Mouse (Mus musculus) thymus, adult 2 months (tissue): ENCODE data around the gene Mief1. TPM values are rescaled to one million over a fixed set of nuclear protein-coding genes. Genes with fewer than 3 reads are reported as not detected.

ENCODE experiments used
- DNase-seq: peaks from one replicate; pipeline ENCODE4 v3.0.0; 2021
- H3K27ac ChIP-seq: fragments of 200-500 bp; 2 replicates; pipeline ENCODE4 v1.5.1; 2012; ENCODE audit warnings: low read length, control low read depth; ENCODE audit not compliant: control insufficient read depth, insufficient read depth
- H3K27me3 ChIP-seq: fragments of 200-500 bp; 2 replicates; pipeline ENCODE4 v1.6.1; 2012; ENCODE audit warnings: mild to moderate bottlenecking, low read length, moderate library complexity, mixed read lengths; ENCODE audit not compliant: control insufficient read depth, insufficient read depth
- H3K36me3 ChIP-seq: fragments of 200-500 bp; 2 replicates; pipeline ENCODE4 v1.6.1; 2012; ENCODE audit warnings: mild to moderate bottlenecking, low read length, moderate library complexity; ENCODE audit not compliant: control insufficient read depth, insufficient read depth
- H3K4me1 ChIP-seq: fragments of 200-500 bp; replicated peaks from 2 replicates; pipeline ENCODE4 v1.6.1; 2012; ENCODE audit warnings: low read length; ENCODE audit not compliant: control insufficient read depth, insufficient read depth
- H3K4me3 ChIP-seq: fragments of 200-500 bp; 2 replicates; pipeline ENCODE4 v1.5.1; 2012; ENCODE audit warnings: mild to moderate bottlenecking, low read length, control low read depth, moderate library complexity; ENCODE audit not compliant: control insufficient read depth, insufficient read depth
- CTCF ChIP-seq: fragments of 200-500 bp; IDR thresholded peaks from 2 replicates; pipeline ENCODE4 v1.5.1; 2012; ENCODE audit warnings: mild to moderate bottlenecking, control low read depth, low read length, moderate library complexity, borderline replicate concordance; ENCODE audit not compliant: control insufficient read depth, poor library complexity, insufficient read depth; ENCODE audit errors: extremely low read depth
- POLR2A ChIP-seq: fragments of 200-500 bp; IDR thresholded peaks from 2 replicates; pipeline ENCODE4 v1.6.1; 2012; ENCODE audit warnings: mild to moderate bottlenecking, low read length, control low read depth, moderate library complexity; ENCODE audit not compliant: control insufficient read depth, poor library complexity, insufficient read depth; ENCODE audit errors: extremely low read depth
- WGBS: fragments of 180-500 bp; shearing (Covaris S2); methylation state at CpG from one replicate; pipeline ENCODE4 v1.1.7; 2018; 5-methylcytosine and 5-hydroxymethylcytosine counted together
- polyA plus RNA-seq: library from polyadenylated mRNA; depleted of rRNA; stranded (reverse); fragments of >200 nt; gene quantifications from 2 replicates; pipeline ENCODE4 v1.2.3, GENCODE M21; 2012

Mief1 gene
- polyA plus RNA-seq, 1 experiment, result 32.7 TPM

DNA sequence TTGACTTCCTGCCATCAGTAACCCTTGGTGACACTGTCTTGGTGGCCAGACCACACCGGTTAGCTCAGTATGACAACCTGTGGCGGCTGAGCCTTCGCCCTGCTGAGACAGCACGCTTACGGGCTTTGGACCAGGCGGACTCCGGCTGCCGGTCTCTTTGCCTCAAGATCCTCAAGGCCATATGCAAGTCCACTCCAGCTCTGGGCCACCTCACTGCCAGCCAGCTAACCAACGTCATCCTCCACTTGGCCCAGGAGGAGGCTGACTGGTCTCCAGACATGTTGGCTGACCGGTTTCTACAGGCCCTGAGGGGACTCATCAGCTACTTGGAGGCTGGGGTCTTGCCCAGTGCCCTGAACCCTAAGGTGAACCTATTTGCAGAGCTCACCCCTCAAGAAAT, 15.9 kb downstream of the Mief1 start:
- Histone ChIP-seq H3K36me3 (peaks cover 55% of the 10 kb centered on the region), H3K4me1 (peaks cover 5% of the 10 kb centered on the region), H3K27ac (no peak overlapping the region), H3K4me3 (no peak overlapping the region), H3K27me3 (no peaks in the 10 kb centered on the region)
- TF ChIP-seq POLR2A (no peak), CTCF (no peak)
- 98% methylated on average over 10 of the region's 10 CpGs for WGBS
- no peak for DNase-seq

DNA sequence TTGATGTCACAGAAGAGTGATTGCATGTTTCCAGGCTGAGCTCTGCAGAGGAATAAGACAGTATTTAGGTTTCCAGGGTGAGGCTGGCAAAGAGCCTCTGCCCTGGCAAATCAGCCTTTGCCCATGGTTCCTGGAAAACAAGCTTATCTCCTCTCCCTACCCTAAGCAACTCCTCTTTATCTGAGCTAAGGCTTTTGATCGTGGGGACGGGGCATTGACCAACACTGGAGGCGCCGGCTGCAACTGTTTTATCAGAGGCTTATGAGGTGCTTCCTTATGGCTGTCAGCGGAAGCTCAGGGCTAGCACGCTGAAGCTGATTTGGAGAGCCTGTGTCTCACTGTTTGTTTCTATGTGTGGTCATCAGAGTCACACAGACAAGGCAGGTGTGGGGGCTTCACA, 16.8 kb downstream of the Mief1 start:
- Histone ChIP-seq H3K27me3 (no peaks in the 10 kb centered on the region), H3K4me3 (no peak overlapping the region), H3K36me3 (peaks cover 51% of the 10 kb centered on the region), H3K4me1 (peaks cover 5% of the 10 kb centered on the region), H3K27ac (no peak overlapping the region)
- WGBS, result over 99% methylated on average over 6 of the region's 6 CpGs
- DNase-seq, result no peak
- TF ChIP-seq CTCF, result no peak
- TF ChIP-seq POLR2A, result no peak

DNA sequence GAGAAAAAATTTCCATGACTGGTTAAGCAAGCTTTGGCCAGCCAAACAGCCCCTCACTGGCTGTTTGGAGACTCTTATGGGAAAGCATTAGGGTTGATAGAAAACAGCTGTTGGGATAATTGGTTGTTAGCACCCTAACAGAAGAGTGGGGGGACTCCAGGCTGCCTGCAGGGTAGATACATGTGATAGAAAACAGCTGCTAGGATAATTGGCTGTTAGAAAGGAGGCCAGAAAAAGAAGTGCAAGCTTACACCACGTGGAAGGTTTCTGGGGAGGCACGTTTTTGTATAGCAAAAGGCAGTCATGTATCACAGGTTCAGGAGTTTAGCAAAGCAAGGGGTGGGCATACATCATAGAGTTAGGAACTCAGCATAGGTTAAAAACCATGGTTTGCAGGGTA, 19.7 kb downstream of the Mief1 start:
- Histone ChIP-seq H3K27ac (no peak overlapping the region), H3K4me3 (no peak overlapping the region), H3K4me1 (peaks cover 17% of the 10 kb centered on the region), H3K27me3 (no peaks in the 10 kb centered on the region), H3K36me3 (peaks cover 43% of the 10 kb centered on the region)
- DNase-seq, result no peak
- no peak for TF ChIP-seq POLR2A
- 90% methylated on average over 2 of the region's 2 CpGs for WGBS

DNA sequence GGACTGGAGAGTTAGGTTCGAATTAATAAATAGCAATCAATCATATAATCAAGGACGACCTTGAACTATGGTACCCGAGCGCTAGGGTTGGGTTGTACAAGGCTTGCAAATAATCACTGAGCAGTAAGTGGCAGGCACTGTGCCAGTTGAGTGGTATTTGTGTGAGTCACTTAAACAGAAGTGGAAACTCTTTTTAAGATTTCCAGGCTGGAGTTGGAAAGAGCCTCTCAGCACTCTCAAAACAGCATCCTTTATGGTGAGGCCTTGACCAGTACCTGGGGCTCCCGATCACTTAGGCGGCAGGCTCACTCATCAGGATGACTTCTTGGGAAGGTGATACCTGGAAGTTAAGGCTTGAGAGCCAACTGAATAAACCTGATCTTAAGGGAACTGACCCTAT, 20.4 kb downstream of the Mief1 start:
- TF ChIP-seq POLR2A (no peak), CTCF (no peak)
- H3K4me1 ChIP-seq, result peaks cover 17% of the 10 kb centered on the region
- H3K4me3 ChIP-seq, result peak overlapping the region; percentile 55
- no peaks in the 10 kb centered on the region for H3K27me3 ChIP-seq
- DNase-seq, result no peak
- H3K27ac ChIP-seq, result peak overlapping the region; percentile 74
- WGBS, result 80% methylated on average over 6 of the region's 6 CpGs
- peaks cover 36% of the 10 kb centered on the region for H3K36me3 ChIP-seq

DNA sequence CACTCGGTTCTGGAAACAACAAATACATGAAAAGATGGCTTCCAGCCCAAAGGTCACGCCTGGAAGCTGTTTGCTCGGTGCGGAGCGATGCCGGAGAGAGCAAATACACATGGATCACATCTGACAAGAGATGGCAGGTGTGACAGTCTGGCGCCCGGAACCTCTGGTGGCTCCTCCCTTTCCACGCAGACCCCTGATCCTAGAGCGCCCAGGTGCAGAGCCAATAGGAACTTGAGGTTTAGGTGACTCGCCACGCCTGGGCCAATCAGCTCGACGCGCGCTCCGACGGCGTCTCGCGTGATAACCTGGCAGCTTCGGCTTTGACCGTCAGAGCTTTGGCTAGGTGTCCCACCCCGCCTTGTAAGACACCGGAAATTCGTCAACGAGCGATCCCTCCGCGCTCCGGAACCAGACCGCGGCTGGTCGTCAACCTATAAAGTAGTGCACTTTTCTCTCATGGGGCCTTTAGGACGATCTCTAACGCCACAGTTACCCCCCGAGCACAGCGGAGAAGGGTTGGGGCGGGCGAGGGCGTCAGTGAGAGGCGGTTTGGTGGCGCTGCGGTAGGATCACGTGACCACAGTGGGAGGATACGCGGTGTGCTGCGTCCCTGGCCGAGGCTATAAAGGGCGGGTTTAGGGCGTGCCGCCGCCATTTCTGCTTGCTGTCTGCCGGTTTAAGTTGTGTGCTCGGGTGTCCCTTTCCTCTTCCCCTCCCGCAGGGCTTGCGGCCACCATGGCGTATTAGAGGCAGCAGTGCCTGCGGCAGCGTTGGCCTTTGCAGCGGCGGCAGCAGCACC, 21.2 kb downstream of the Mief1 start, which contains the start of gene Atf4:
Atf4 (plus strand) TSS at position 338 of the 799 bp plus-strand sequence.
- TF ChIP-seq CTCF, result 0 out of 2 replicates have a peak, but pooled peaks have one; percentile 34
- peak; percentile 97 for TF ChIP-seq POLR2A
- H3K27ac ChIP-seq, result peak within 1 kb of the TSS; percentile 83
- H3K27me3 ChIP-seq, result no peaks in the 10 kb centered on the region
- H3K36me3 ChIP-seq, result peaks cover 27% of the 10 kb centered on the region
- under 1% methylated on average over 62 of the region's 62 CpGs for WGBS
- peak; percentile 95 for DNase-seq
- peaks cover 17% of the 10 kb centered on the region for H3K4me1 ChIP-seq
- H3K4me3 ChIP-seq, result peak within 1 kb of the TSS; percentile 88

DNA sequence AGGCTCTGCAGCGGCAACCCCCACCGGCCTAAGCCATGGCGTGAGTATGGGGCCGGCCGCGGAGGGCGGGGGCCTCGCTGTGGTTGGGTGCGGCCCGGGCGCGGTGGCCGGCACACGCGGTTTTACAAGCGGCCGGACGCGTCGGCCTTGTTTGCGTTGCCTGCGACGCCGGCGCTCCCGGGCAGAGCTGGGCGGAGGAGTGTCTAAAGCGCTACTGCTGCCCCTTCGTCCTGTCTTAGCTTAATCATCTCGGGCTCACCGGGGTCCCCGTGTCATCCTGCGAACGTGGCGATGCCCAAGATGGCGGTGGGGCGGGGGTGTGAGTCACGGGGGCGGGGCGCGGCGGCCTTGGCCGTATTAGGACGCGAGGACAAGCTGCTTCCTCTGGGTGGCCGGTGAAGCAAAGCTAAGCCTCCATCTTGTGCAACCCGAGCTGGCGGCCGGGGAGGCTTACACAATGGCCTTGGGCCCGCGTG, 21.9 kb downstream of the Mief1 start:
- WGBS, result under 1% methylated on average over 51 of the region's 51 CpGs
- Histone ChIP-seq H3K27ac (peak overlapping the region; percentile 45), H3K36me3 (peaks cover 23% of the 10 kb centered on the region), H3K4me1 (peaks cover 17% of the 10 kb centered on the region), H3K27me3 (no peaks in the 10 kb centered on the region), H3K4me3 (peak overlapping the region; percentile 88)
- no peak for TF ChIP-seq POLR2A
- no peak for TF ChIP-seq CTCF
- DNase-seq, result peak; percentile 48
